Mouse (Mus musculus) adrenal gland, adult 2 months (tissue): ENCODE measurements around the gene Gm9857. TPM values are rescaled to one million over a fixed set of nuclear protein-coding genes. Genes with fewer than 3 reads are reported as not detected.
A peak's percentile ranks its signal among the peaks of the same experiment; 100 is the strongest.

Experiments
- DNase-seq: peaks from one replicate; pipeline ENCODE4 v3.0.0; 2021
- polyA plus RNA-seq: library from polyadenylated mRNA; depleted of rRNA; stranded (reverse); fragments of >200 nt; gene quantifications from 2 replicates; pipeline ENCODE4 v1.2.3, GENCODE M21; 2012; rRNA removed
- total RNA-seq, 2 experiments: library from RNA; stranded (reverse); gene quantifications; 2 replicates each; pipeline ENCODE4 v1.2.3; 2021

Gene Gm9857
- total and polyA plus RNA-seq, 3 experiments = not detected

DNA sequence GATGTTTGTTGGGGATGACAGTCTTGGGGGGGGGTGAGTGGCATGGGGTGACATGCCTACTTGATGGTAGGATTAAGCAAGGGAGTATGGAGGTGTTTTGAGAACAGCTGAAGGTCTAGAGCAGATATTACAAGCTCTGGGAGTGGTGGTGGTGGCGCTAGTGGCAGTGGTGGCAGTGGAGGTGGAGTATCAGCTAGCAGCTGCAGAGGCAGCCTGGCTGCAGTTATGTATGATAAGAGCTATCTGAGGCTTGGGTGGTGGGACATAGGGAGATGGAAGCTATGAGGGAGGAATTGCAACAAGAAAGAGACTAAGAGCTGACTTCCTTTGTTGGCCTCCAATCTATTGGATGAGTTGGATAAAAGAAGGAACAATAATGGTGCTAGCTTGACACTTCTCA is 18.4 kb downstream of the Gm9857 start:
- no peak for DNase-seq

DNA sequence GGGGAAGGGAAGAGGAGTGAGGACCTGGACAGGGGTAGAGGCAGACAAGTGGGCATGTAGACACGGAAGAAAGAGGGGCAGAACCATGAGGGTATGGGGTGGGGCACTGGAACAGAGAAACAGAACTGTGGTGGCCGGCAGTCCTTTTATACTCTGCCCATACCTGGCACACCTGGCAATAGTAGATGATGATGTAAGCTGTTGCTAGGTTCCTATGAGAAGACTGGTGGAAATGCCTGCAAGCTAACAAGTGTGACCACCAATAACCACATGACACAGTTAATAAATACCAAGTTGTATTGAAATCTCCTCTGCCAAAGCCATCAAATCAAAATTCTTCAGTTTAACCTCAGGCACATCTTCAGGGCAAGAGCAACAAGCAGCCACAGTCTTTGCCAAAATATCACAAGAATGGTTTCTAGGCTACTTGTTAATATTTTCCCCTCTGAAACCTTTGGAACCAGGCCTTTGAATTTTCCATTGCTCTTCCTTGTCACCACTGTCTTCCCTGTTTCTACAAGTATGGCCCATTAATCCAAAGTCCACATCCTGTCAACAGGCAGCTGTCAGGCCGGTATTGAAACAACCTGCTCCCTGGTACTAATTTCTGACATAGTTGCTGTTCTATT is 19.7 kb downstream of the Gm9857 start:
- no peak for DNase-seq

DNA sequence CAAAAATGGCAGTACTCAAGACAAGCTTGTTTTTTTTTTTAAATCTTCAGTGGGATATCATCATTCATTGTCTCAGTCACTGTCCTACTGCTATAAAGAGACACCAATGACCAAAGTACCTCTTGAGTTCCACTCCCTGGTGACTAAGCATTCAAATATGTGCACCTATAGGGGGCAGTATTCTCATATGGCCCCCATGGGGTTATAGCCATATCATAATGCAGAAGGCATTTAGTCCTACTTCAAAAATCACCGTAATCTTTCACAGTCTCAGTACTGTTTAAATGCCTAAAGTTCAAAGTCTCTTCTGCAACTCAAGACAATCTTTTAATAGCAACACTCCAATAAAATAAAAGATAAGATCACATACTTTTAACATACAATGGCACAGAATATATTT is 21.4 kb downstream of the Gm9857 start:
- no peak for DNase-seq

DNA sequence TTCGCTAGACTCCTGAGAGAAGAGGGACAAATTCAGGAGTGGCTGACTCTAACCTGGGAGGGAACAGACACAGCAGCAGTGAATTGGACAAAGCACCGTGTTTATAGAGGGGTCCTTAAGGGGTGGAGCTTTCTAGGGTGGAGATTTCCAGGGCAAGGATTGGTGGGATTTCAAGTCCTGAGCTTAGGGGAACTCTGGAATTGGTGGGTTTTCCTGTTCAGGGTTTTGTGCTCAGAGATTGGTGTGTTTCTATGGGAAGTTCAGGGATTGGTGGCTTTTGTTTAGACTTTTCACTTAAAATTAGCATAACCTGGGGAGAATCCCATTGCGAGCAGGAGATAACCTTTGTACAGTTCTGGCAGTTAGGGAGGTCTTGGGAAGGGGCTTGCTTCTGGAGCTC is 22.3 kb downstream of the Gm9857 start:
- no peak for DNase-seq

DNA sequence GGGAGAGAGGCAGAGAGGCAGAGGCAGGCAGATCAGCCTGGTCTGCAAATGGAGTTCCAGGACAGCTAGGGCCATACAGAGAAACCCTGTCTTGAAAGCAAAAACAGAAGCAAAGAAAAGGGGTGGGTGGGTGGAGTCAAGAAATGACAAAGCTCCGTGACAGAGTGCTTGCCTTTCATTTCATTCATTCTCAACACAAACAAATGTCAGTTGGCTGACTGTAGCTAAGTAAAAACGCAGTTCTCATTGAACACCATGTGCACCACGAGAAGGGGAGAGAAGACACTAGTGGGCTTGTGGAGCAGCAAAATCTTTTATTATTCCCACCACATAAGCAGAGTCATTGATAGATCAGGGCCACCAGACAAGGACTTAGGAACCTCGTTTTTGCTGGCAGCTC is 23.4 kb downstream of the Gm9857 start:
- DNase-seq = no peak

DNA sequence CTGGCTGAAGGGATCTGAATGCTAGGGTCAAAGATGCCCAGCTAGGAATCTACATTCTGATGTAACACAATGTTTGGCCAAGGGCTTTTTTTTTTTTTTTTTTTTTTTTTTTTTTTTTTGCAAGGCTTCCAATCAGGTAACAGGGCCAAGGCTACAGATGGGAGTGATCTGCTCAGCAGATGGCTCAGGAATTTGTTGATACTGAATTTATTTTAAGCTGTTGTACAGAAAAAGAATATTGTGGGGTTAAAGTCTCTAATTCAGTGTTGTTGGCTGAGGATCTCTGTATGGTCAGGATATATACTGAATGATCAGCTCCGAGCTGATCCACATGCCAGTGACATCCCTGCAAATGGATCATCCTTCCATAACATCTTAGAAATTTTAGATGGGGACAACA is 24.2 kb downstream of the Gm9857 start:
- no peak for DNase-seq

DNA sequence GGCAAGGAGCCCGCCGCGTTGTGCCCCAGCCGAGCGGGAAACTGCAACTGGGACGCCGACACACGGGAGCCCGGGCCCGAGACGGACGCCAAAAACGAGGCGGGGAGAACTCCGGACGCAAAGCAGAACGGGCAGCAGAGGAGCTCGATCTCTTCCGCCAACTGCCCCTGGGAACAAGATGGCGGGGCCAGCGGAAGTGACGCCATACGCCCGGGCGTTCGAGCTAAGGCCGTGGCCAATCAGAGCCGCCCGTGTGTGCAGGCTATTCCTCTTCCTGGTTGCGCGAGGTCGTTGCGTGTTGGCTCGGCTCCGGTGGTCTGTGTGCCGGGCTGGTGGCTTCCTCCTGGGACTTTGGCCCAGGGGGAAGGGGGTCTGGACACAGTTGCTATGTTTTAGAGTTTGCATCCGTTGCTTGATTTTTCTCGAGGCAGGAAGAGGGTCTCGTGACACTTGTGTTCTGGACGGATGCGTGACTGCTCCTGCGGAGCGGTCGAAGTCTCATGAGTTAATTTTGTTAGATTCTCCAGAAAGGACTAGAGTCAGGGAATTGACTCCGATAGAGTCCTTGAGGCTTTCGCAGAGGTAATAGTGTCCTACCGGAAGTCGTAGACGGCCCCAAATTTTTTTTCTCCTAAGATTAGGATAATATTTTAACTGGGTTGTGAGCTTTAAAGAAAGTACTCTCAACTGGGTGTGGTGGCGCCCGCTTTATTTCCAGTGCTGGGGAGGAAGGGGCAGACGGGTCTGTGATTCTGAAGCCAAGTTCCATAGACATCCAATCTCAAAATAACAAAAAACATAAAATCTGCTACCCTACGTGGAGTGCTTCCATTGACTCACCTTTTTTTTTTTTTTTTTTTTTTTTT is 28.5 kb downstream of the Gm9857 start, which contains the start of gene Prpf38b:
Gene Prpf38b, minus strand, starts transcription at position 180 of the 866 bp plus-strand sequence.
- peak; percentile 96 for DNase-seq

DNA sequence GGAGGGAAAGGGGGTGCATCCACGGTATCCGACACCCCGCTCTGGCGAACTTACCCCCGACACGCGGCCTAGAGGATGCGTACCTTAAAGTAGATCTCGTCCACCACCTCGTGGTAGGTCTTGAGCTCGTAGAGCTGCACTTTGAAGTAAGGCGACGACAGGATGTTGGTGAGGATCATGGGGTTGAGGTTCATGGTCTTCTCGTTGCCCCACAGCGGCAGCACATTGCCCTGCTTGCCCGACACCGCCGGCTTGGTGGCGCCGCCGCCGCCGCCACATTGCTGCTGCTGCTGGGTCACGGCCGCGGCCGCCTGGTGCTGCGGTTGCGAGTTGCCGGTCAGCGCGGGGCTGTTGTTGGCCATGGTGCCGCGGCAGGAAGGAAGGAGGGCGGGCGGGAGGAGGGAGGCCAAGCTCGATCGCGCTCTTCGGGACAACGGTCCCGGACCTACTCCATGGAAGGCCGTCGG is 29.1 kb downstream of the Gm9857 start:
- no peak for DNase-seq

DNA sequence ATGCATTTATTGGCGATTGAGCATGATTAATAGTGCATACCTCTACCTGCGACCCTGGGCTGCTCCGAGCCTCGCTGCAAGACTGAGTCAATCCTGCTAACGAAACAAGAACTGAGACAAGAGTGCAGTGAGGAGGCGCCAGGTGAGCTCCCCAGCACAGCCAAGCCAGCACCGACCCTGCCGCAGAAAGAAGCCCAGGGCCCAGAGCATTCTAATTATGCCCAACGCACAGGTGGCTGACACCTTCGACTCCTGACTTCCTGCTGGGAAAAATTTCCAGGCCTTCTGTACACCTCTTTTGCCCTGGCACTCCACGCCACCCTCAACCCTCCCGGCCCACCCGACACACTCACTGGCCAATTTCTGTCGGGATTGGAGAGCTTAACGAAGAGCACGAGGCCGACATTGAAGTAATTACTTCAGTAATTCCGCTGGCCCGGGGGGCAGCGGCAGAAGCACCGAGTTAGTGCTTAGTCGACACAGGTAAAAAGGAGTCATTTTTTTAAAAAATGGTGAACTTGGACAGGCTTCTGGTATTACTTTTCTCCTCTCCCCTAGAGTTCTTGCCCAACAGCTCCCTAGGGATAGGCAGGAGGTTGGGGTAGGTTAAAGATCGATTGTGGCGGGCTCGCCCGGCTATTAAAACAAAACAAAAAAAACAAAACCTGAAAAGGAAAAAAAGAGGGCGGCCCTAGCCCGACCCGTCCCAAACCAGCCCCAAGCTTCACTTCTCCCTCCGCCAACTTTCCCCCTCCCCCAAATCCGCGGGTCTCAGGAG is 29.8 kb downstream of the Gm9857 start:
- DNase-seq = peak; percentile 34

DNA sequence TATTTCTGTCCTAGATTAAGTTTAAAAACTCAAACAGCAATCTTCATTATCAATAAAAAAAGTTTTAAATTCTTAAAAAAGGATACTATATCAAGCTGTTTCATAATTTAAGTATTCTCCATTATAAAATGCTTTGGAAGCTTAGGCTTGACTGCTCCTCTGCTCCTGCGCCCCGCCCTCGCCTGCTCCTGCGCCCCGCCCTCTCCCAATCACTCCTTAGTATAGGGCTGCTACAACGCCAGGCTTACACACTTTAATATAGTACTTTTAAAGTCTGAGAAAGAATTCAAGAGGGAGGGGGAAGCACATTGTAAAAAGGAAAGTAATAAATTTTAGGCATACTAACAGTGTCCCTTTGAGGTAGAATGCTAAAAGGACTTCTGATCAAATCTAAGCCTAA is 37.3 kb downstream of the Gm9857 start:
- DNase-seq = no peak

DNA sequence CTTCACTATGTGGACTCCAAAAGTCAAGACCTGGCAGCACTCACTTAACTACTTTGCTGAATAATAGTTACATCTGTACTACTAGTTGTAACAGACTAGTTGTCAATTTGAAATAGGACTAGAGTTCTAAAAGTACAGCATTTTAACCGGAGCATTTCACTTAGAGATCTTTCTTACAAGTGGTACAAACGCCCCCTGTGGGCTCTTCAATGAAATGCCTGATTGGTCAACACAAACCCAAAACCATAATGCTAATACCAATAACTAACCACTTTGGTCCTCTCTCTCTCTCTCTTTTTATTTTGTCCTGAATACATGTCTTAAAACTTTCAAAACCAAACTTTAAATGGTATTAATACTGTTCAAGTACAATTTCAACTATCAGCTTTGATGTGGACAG is 38.2 kb downstream of the Gm9857 start:
- DNase-seq = no peak

DNA sequence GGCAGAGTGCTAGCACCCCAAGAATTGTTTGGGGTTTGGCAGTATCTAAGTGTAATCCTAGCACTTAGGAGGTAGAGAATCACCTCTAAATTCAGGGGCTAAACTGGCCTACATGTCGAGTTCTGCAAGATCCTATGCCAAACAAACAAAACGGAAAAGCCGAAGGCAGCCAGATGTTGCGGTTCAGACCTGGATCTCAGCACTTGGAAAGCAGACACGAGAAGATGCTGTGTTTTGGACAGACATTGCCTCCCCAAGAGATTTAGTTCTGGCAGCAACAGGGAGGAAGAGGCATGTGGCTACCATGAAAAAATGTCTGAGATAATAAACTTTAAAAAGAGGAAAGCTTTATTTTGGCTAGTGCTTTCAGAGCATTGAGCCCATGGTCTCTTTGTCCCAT is 39.6 kb downstream of the Gm9857 start:
- no peak for DNase-seq

DNA sequence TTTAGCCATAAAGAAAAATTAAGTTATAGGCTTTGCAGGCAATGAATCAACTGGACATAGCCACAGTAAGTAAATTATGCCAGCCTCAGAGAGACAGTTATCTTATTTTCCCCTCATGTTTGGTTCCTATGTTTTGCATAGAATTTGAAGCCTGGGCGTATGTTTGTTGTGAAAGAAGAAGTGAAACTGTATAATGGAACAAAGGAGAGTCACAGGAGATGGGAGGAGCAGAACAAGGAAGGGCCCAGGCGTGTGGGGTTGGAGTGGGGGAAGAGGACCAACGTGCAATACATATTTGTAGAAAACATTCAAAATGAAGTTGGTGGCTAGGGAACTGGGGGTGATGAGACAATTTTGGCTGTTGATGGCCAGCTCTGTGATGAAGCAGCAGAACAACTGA is 40.1 kb downstream of the Gm9857 start:
- DNase-seq = no peak

DNA sequence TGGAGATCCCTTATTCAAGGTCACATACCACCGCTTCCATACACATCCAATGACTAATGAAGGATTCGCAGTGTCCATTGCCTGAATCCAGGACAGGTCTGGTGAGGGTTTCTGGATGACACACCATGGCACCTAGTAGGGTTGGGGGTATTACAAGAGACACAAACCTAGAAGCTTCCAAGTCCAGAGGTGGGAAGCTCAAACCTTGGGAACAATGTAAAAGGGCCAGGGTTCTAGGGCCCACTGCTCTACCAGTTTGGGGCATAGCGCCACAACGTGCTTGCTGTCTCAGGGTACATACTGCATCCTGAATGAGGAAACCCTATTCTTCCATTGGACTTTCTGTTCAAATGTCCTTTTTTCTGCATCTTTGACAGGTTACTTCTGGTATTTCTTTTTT is 41.6 kb downstream of the Gm9857 start:
- no peak for DNase-seq

DNA sequence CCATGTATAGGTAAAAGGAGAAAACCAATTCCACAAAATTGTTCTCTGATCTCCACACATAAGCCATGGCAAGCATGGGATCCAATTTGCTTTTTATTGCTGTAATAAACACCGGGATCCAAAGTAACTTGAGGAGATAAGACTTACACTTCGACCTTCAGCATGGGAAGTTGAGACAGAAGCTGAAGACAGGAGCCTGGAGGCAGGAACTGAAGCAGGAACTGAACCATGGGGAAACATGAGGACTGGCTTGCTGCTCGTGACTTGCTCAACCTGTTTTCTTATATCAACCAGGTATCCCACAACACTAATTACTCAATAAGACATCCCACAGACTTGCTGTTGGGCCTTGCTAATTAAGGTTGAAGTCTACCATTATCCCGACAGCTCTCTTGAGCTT is 47.3 kb downstream of the Gm9857 start:
- no peak for DNase-seq

DNA sequence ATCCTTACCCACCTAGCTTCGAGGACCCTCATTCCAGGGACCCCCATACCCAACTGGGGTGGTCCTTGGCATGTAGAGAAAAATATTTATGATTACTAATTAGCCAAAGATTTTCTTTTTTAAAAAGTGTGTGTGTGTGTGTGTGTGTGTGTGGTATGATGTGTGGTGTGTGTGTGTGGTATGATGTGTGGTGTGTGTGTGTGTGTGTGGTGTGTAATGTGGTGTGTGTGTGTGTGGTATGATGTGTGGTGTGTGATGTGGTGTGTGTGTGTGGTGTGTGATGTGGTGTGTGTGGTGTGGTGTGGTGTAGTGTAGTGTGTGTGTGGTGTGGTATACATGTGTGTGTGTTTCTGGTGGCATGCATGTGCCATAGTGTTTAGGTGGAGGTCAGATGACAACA is 48.2 kb downstream of the Gm9857 start:
- DNase-seq = no peak

Other genes starting within 250 kb of the Gm9857 start
- gene Gpsm2, start 218.1 kb downstream of the Gm9857 start, total RNA-seq = 1 to 10 TPM; 1.7 to 2.9 TPM
- 0.58 and 1.0 TPM in 2 replicates for gene Gpsm2, start 218.1 kb downstream of the Gm9857 start, polyA plus RNA-seq
- not detected for gene Aknad1, start 200.8 kb downstream of the Gm9857 start, total RNA-seq
- gene Aknad1, start 200.8 kb downstream of the Gm9857 start, polyA plus RNA-seq = not detected in 2 replicates
- gene Stxbp3, start 99.9 kb downstream of the Gm9857 start, total RNA-seq = 10 to 100 TPM; 43.1 to 60.1 TPM
- gene Stxbp3, start 99.9 kb downstream of the Gm9857 start, polyA plus RNA-seq = 1.9 and 2.8 TPM in 2 replicates
- gene Fndc7, start 50.4 kb downstream of the Gm9857 start, total RNA-seq = 1 to 10 TPM in 1 of 2 experiments, under 1 TPM in 1; 0.35 to 1.1 TPM
- gene Fndc7, start 50.4 kb downstream of the Gm9857 start, polyA plus RNA-seq = 0.19 and 0.25 TPM in 2 replicates
- 10 to 100 TPM; 39.8 to 77.9 TPM for gene Prpf38b, start 28.7 kb downstream of the Gm9857 start, total RNA-seq
- 108 and 117 TPM in 2 replicates for gene Prpf38b, start 28.7 kb downstream of the Gm9857 start, polyA plus RNA-seq
- gene Henmt1, start 572 bp downstream of the Gm9857 start, total RNA-seq = not detected
- gene Henmt1, start 572 bp downstream of the Gm9857 start, polyA plus RNA-seq = not detected in 2 replicates
- gene Fam102b, start 87.2 kb upstream of the Gm9857 start, total RNA-seq = 1 to 10 TPM; 3.8 to 9.4 TPM
- 0.98 and 1.0 TPM in 2 replicates for gene Fam102b, start 87.2 kb upstream of the Gm9857 start, polyA plus RNA-seq
- gene Slc25a54, start 140.0 kb upstream of the Gm9857 start, total RNA-seq = not detected
- gene Slc25a54, start 140.0 kb upstream of the Gm9857 start, polyA plus RNA-seq = not detected in 2 replicates
- gene Slc25a24, start 182.7 kb upstream of the Gm9857 start, total RNA-seq = 10 to 100 TPM; 49.5 to 86.5 TPM
- gene Slc25a24, start 182.7 kb upstream of the Gm9857 start, polyA plus RNA-seq = 23.1 and 24.9 TPM in 2 replicates